Mouse (Mus musculus) kidney, embryonic 16.5 days (tissue): ENCODE results near the gene Ltb4r1. TPM values are rescaled to one million over a fixed set of nuclear protein-coding genes. Genes with fewer than 3 reads are reported as not detected.
A peak's percentile ranks its signal among the peaks of the same experiment; 100 is the strongest.
"Not testable (repeated sequence)": the region's sequence is repeated elsewhere in the genome, so short reads cannot be mapped to it uniquely, and the experiment has no call there.

Experiments
- ATAC-seq: fragments of 200-750 bp; cut with Nextera tagmentation; 2 replicates; pipeline ENCODE4 v1.8.0; 2017; ENCODE audit warnings: moderate TSS enrichment; ENCODE audit not compliant: low FRiP score, low TSS enrichment
- H3K27ac ChIP-seq: fragments of 300-500 bp; sonication (generic); 2 replicates; pipeline ENCODE4 v1.5.1; 2014; ENCODE audit warnings: low read length
- H3K27me3 ChIP-seq: fragments of 300-500 bp; sonication (generic); 2 replicates; pipeline ENCODE4 v1.6.1; 2014; ENCODE audit warnings: low read length, control low read depth, mixed read lengths; ENCODE audit not compliant: insufficient read depth
- H3K36me3 ChIP-seq: fragments of 300-500 bp; sonication (generic); 2 replicates; pipeline ENCODE4 v1.6.1; 2014; ENCODE audit warnings: low read length, control low read depth, mixed read lengths; ENCODE audit not compliant: insufficient read depth
- H3K4me1 ChIP-seq: fragments of 300-500 bp; sonication (generic); 2 replicates; pipeline ENCODE4 v1.6.1; 2014; ENCODE audit warnings: low read length, control low read depth, mixed read lengths; ENCODE audit not compliant: insufficient read depth
- H3K4me2 ChIP-seq: fragments of 300-500 bp; sonication (generic); replicated peaks from 2 replicates; pipeline ENCODE4 v1.6.1; 2014; ENCODE audit warnings: low read depth, low read length
- H3K4me3 ChIP-seq: fragments of 300-500 bp; sonication (generic); 2 replicates; pipeline ENCODE4 v1.5.1; 2014; ENCODE audit warnings: mild to moderate bottlenecking, low read length
- H3K9ac ChIP-seq: fragments of 300-500 bp; sonication (generic); replicated peaks from 2 replicates; pipeline ENCODE4 v1.6.1; 2014; ENCODE audit warnings: low read length
- H3K9me3 ChIP-seq: fragments of 300-500 bp; sonication (generic); 2 replicates; pipeline ENCODE4 v1.6.1; 2016; ENCODE audit warnings: low read length, control low read depth
- WGBS: fragments of 180-500 bp; shearing (Covaris S2); extraction: QIAGEN DNeasy Blood & Tissue Kit; methylation state at CpG from one replicate; pipeline ENCODE4 v1.1.7; 2014; 5-methylcytosine and 5-hydroxymethylcytosine counted together
- polyA plus RNA-seq: library from polyadenylated mRNA; unstranded; fragments of >200 nt; fragmentation: Nextera tagmentation; extraction: Ambion mirVana; gene quantifications from 2 replicates; pipeline ENCODE4 v1.2.1, GENCODE M21; 2015

Gene Ltb4r1
- polyA plus RNA-seq, 1 experiment from 2014 or later: 0.92 TPM

DNA sequence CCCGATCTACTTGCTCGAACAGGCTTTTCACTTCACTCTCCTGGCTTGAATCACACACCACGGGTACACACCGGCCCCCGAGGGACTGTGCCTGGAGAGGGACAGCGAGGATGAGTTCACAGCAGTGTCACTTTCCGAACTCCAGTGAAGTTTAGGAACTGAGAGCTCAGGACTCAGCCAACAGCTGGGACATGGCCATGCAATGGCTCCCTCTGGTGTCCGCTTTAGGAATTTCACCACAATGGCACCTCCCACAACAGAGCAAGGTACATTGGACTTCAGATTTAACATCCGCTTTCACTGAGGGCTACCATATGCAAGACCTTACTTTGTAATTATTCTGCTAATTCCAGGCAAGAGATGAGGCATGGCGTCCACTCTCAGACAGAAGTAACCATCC is 22.1 kb upstream of the Ltb4r1 start:
- Histone ChIP-seq H3K4me2 (peak overlapping the region; percentile 39), H3K4me3 (0 out of 2 replicates have a peak overlapping the region, but pooled peaks have one; percentile 14), H3K27me3 (no peaks in the 10 kb centered on the region), H3K4me1 (peaks cover 29% of the 10 kb centered on the region), H3K36me3 (peaks cover 16% of the 10 kb centered on the region), H3K9me3 (no peaks in the 10 kb centered on the region), H3K27ac (no peak overlapping the region), H3K9ac (peak overlapping the region; percentile 52)
- peak; percentile 76 for ATAC-seq
- 13% methylated on average over 10 of the region's 10 CpGs for WGBS

DNA sequence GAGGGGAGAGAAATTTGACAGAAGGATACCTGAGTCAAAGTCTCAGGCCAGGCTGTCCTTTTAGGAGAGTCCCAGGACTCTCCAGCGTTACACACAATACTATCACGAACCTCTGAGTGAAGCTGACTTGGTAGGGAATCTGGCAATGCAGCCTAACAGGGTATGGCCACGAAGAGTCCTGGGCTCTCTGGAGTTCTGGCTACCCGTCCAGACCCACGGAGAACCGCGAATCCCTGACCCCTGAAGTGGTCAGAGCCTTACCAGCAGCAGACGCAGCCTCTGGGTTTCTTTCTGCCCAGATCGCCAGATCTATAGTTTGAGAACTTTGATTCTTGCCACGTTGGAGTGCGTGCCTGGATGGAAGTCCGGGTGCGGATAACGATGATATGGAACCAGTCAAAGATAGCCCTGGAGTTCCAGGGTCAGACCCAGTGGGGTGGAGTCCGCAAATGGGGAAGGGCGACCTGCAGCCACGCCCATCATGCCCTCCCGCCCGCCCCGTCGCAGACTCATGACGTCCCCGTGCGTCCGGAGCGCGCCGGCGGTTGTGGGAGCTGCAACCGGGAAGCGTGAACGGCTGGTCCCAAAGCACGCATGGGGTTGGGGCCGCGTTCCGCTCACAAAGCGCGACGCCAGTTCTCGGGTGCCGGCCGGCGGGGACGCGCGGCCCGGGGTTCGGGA is 20.4 kb upstream of the Ltb4r1 start, which contains the start of the genes Dhrs1 and Nop9:
Dhrs1 (minus strand) TSS at position 511 of the 681 bp plus-strand sequence.
Nop9 (plus strand) TSS at position 514 of the 681 bp plus-strand sequence.
- Histone ChIP-seq H3K4me2 (peak within 1 kb of the TSS; percentile 98), H3K27me3 (no peaks in the 10 kb centered on the region), H3K9me3 (no peaks in the 10 kb centered on the region), H3K4me1 (peaks cover 29% of the 10 kb centered on the region), H3K4me3 (peak within 1 kb of the TSS; percentile 90), H3K36me3 (peaks cover 16% of the 10 kb centered on the region), H3K9ac (peak within 1 kb of the TSS; percentile 81), H3K27ac (peak within 1 kb of the TSS; percentile 41)
- WGBS: under 1% methylated on average over 48 of the region's 48 CpGs
- ATAC-seq: peak; percentile 88

DNA sequence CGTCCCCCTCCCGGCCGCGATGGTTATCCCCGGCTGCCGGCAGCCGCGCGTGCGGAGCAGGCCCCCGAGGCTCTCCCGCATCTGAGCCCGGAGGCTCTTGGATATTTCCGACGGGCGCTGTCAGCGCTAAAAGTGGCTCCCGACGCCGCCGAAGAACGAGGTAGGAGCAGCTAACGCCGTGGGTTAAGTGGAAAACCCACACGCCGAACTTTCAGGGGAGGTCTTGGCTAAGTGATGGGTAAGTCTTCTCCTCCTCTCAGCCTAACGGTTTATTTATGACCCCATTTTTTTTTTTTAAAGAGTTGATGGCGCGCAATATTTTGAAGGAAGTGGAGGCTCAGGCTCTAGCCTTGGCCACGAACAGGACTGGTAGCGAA is 19.9 kb upstream of the Ltb4r1 start:
- Histone ChIP-seq H3K4me2 (peak overlapping the region; percentile 98), H3K4me1 (peaks cover 29% of the 10 kb centered on the region), H3K27me3 (no peaks in the 10 kb centered on the region), H3K9me3 (no peaks in the 10 kb centered on the region), H3K27ac (peak overlapping the region; percentile 41; the same call in 1 of the 2 replicates), H3K4me3 (peak overlapping the region; percentile 90), H3K9ac (peak overlapping the region; percentile 81), H3K36me3 (peaks cover 17% of the 10 kb centered on the region)
- ATAC-seq: no peak
- under 1% methylated on average over 31 of the region's 31 CpGs for WGBS

DNA sequence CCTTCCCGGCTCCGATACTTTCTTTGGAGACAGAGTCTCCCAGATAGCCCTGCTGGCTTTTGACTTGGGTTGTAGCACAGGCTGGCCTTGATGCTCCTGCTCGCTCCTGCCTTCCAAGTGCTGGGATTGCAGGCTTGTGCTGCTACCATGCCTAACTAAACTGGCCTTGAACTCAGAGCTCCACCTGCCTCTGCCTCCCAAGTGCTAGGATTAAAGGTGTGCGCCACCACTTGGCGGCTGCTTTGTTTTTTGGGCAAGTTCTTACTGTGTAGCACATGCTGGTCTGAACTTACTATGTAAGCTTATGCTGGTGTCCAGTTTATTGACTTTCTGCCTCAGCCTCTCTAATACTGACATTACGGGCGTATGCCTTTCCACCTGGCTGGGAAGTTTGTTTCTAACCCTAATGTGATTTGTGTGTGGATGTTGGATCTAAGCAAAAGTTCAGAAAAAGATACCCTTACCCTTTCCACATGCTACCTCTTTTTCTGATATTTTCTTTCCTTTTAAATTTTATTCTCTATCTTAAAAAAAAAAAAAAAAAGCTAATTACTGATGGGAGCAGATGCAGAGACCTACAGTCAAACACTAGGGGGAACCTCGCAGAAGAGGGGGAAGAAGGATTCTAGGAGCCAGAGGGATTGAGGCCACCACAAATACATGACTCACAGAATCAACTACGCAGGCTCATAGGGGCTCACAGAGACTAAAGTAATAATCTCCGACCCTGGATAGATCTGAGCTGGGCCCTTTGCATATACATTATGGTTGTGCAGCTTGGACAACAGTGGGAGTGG is 18.5 kb upstream of the Ltb4r1 start:
- Histone ChIP-seq H3K4me3 (no peak overlapping the region), H3K9me3 (no peaks in the 10 kb centered on the region), H3K27ac (no peak overlapping the region), H3K36me3 (peaks cover 31% of the 10 kb centered on the region), H3K27me3 (no peaks in the 10 kb centered on the region), H3K9ac (no peak overlapping the region), H3K4me1 (peaks cover 29% of the 10 kb centered on the region), H3K4me2 (peak overlapping the region; percentile 98)
- 93% methylated on average over 10 of the region's 10 CpGs for WGBS
- ATAC-seq: no peak

DNA sequence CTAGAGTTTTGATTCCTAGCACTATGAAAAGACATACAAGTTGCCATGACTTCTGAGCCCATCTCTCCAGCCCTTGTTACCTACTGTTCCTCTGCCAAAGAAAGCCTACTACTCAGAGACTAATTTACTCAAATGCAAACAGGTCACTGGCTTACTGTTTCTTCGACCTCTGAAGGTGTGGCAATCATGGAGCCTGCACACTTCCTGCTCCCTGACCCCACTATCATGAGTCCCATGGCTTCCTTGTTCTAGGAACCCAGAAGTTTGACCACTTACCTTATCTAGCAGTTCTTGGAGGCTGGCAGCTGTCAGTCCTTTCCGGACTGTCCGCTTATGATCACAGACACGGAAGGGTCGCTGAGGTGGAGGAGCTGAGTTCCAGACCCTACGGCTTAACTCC is 8.2 kb upstream of the Ltb4r1 start:
- Histone ChIP-seq H3K36me3 (peaks cover 37% of the 10 kb centered on the region), H3K4me3 (peak overlapping the region; percentile 9; the same call in 1 of the 2 replicates), H3K4me1 (peaks cover 17% of the 10 kb centered on the region), H3K27ac (peak overlapping the region; percentile 36; the same call in 1 of the 2 replicates), H3K9me3 (no peaks in the 10 kb centered on the region), H3K4me2 (peak overlapping the region; percentile 27), H3K9ac (peak overlapping the region; percentile 34), H3K27me3 (peaks cover 9% of the 10 kb centered on the region)
- WGBS: 86% methylated on average over 6 of the region's 6 CpGs
- ATAC-seq: no peak

DNA sequence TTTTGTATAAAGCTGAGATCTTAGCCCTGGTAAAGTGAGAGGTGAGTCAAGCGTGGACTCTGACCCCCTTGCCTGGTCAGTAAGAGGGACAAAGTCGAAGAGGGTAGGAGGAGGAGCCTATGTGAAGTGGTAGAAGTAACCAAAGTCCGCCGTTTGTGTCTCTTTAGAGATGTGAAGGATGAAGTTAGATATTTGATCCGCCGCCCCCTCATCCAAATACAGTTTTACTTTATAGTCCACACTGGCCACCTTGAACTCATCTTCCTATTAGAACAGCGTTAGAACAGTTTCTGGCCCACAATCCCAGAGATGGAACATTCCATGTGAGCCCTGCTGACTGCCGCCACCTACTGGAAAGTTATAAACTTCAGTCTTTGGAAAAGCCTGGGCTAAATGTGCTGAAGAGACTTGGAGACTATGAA is 7.4 kb upstream of the Ltb4r1 start, which contains the start of gene Cideb:
Cideb (minus strand) TSS at position 96 of the 422 bp plus-strand sequence.
- 13% methylated on average over 8 of the region's 8 CpGs for WGBS
- H3K36me3 ChIP-seq: peaks cover 29% of the 10 kb centered on the region
- H3K4me2 ChIP-seq: peak within 1 kb of the TSS; percentile 36
- H3K4me3 ChIP-seq: peak within 1 kb of the TSS; percentile 16
- peak within 1 kb of the TSS; percentile 69; the same call in 1 of the 2 replicates for H3K27ac ChIP-seq
- peak within 1 kb of the TSS; percentile 34 for H3K9ac ChIP-seq
- H3K9me3 ChIP-seq: no peaks in the 10 kb centered on the region
- peaks cover 24% of the 10 kb centered on the region for H3K4me1 ChIP-seq
- peaks cover 9% of the 10 kb centered on the region for H3K27me3 ChIP-seq
- peak; percentile 61 for ATAC-seq

DNA sequence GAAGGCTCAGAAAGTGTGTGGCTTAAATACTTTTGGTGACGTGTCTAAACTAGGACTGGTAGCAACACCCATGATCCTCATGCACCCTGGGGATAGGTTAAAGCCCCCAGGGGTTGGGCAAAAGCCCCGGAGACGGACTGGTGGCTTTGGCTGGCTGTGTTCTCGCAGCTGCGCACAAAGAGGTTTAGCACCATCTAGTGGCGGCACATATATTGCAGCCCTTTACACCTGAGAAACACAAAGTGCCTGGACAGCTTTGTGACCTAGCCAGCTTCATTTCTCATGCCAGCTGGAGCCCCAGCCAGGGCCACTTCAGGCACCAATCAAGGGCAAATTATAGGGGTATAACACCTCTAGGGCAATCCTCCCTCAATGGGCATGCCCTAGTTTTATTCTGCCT is 5.6 kb upstream of the Ltb4r1 start:
- Histone ChIP-seq H3K4me1 (peaks cover 24% of the 10 kb centered on the region), H3K4me3 (peak overlapping the region; percentile 27), H3K9ac (peak overlapping the region; percentile 56), H3K36me3 (peaks cover 11% of the 10 kb centered on the region), H3K4me2 (peak overlapping the region; percentile 48), H3K27me3 (peaks cover 19% of the 10 kb centered on the region)
- peak; percentile 10 for ATAC-seq
- not testable (repeated sequence) for H3K27ac ChIP-seq, H3K9me3 ChIP-seq
- 2% methylated on average over 5 of the region's 6 CpGs for WGBS

DNA sequence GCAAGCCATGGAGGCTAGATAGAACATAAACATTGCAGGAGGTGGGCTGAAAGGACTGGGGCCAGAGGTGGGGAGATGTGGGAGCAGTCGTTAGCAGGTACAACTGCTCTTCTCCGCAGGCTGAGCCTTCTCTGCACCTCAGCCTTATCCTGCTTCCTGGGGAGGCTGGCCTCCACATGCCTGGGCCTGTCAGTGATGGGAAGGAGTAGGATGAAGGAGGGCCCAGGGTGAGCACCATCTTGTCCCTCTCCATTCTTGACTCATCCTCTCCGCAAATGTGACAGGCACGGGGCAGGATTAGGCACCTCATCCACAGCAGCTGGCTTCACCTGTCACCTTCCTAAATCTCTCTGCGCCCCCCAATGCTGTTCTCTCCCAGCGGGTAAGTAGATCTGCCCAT is 4.6 kb upstream of the Ltb4r1 start, which contains the start of gene Ltb4r2:
Ltb4r2 (plus strand) TSS at position 266 of the 400 bp plus-strand sequence.
- no peak within 1 kb of the TSS for H3K27ac ChIP-seq
- H3K36me3 ChIP-seq: peaks cover 1% of the 10 kb centered on the region; the same call in 1 of the 2 replicates
- H3K4me2 ChIP-seq: peak within 1 kb of the TSS; percentile 99
- H3K9ac ChIP-seq: peak within 1 kb of the TSS; percentile 83
- peaks cover 26% of the 10 kb centered on the region for H3K27me3 ChIP-seq
- H3K4me1 ChIP-seq: peaks cover 24% of the 10 kb centered on the region
- ATAC-seq: no peak
- WGBS: 82% methylated on average over 6 of the region's 6 CpGs
- peak within 1 kb of the TSS; percentile 60 for H3K4me3 ChIP-seq
- H3K9me3 ChIP-seq: no peaks in the 10 kb centered on the region

DNA sequence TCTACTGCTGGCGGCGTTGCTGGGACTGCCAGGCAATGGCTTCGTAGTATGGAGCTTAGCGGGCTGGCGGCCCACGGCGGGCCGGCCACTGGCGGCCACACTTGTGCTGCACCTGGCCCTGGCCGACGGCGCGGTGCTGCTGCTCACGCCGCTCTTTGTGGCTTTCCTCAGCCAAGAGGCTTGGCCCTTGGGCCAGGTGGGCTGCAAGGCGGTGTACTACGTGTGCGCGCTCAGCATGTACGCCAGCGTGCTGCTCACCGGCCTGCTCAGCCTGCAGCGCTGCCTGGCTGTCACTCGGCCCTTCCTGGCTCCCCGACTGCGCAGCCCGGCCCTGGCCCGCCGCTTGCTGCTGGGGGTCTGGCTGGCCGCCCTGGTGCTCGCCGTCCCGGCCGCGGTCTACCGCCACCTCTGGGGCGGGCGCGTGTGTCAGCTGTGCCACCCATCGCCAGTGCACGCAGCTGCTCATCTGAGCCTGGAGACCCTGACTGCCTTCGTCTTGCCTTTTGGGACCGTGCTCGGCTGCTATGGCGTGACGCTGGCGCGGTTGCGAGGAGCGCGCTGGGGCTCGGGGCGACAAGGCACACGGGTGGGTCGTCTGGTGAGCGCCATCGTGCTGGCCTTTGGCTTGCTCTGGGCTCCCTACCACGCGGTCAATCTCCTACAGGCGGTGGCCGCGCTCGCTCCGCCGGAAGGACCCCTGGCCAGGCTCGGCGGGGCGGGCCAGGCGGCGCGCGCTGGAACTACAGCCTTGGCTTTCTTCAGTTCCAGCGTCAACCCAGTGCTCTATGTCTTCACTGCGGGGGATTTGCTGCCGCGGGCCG is 3.6 kb upstream of the Ltb4r1 start:
- no peaks in the 10 kb centered on the region for H3K36me3 ChIP-seq
- peak overlapping the region; percentile 99 for H3K4me2 ChIP-seq
- ATAC-seq: peak; percentile 53
- peak overlapping the region; percentile 60 for H3K4me3 ChIP-seq
- under 1% methylated on average over 77 of the region's 77 CpGs for WGBS
- peak overlapping the region; percentile 83 for H3K9ac ChIP-seq
- H3K4me1 ChIP-seq: peaks cover 24% of the 10 kb centered on the region
- peak overlapping the region; percentile 65 for H3K27ac ChIP-seq
- H3K27me3 ChIP-seq: peaks cover 35% of the 10 kb centered on the region
- H3K9me3 ChIP-seq: no peaks in the 10 kb centered on the region
